Mouse (Mus musculus) lung, embryonic 14.5 days (tissue): ENCODE measurements at regions not wholly inside any gene's neighbourhood (a gene's known extent, or its start where the extent isn't known, plus 50 kb on each side); places are given as distances from the start of the nearest gene placed in this dataset.
A peak's percentile ranks its signal among the peaks of the same experiment; 100 is the strongest.

ENCODE experiments used
- ATAC-seq: fragments of 200-750 bp; cut with Nextera tagmentation; 2 replicates; pipeline ENCODE4 v1.8.0; 2017; ENCODE audit warnings: mild to moderate bottlenecking, moderate TSS enrichment, moderate library complexity; ENCODE audit not compliant: insufficient read depth
- DNase-seq: peaks from one replicate; pipeline ENCODE4 v3.0.0-alpha.2; 2015
- H3K27ac ChIP-seq: fragments of 300-500 bp; sonication (generic); 2 replicates; pipeline ENCODE4 v1.5.1; 2014; ENCODE audit warnings: low read depth, mild to moderate bottlenecking, moderate library complexity
- H3K27me3 ChIP-seq: fragments of 300-500 bp; sonication (generic); 2 replicates; pipeline ENCODE4 v1.6.1; 2014; ENCODE audit warnings: low read length, control low read depth; ENCODE audit not compliant: insufficient read depth
- H3K36me3 ChIP-seq: fragments of 300-500 bp; sonication (generic); 2 replicates; pipeline ENCODE4 v1.6.1; 2014; ENCODE audit warnings: control low read depth; ENCODE audit not compliant: insufficient read depth
- H3K4me1 ChIP-seq: fragments of 300-500 bp; sonication (generic); 2 replicates; pipeline ENCODE4 v1.6.1; 2014; ENCODE audit warnings: antibody characterized with exemption, control low read depth; ENCODE audit not compliant: insufficient read depth
- H3K4me2 ChIP-seq: fragments of 300-500 bp; sonication (generic); 2 replicates; pipeline ENCODE4 v1.6.1; 2014; ENCODE audit warnings: mild to moderate bottlenecking
- H3K4me3 ChIP-seq: fragments of 300-500 bp; sonication (generic); 2 replicates; pipeline ENCODE4 v1.5.1; 2014; ENCODE audit warnings: low read depth, low read length
- H3K9ac ChIP-seq: fragments of 300-500 bp; sonication (generic); 2 replicates; pipeline ENCODE4 v1.6.1; 2014
- H3K9me3 ChIP-seq: fragments of 300-500 bp; sonication (generic); 2 replicates; pipeline ENCODE4 v1.6.1; 2016; ENCODE audit warnings: low read depth, low read length, control low read depth
- CTCF ChIP-seq: IDR thresholded peaks from 2 replicates; pipeline ENCODE4 v1.5.1; 2016; ENCODE audit warnings: antibody characterized with exemption, low read depth
- WGBS: fragments of 180-500 bp; shearing (Covaris S2); extraction: QIAGEN DNeasy Blood & Tissue Kit; methylation state at CpG from one replicate; pipeline ENCODE4 v1.1.7; 2014; 5-methylcytosine and 5-hydroxymethylcytosine counted together

GRCm38 (mm10) chr4:142388476-142388875 lies 149.3 kb upstream of the Kazn start:
- WGBS, result 73% methylated on average over 6 of the region's 6 CpGs

GRCm38 (mm10) chr4:142381168-142381567 lies 142.0 kb upstream of the Kazn start:
- WGBS, result 74% methylated on average over 7 of the region's 7 CpGs
- no peak overlapping the region for H3K9ac ChIP-seq

More at GRCm38 (mm10) chr4:142388476-142388875, 149.3 kb upstream of the Kazn start:
- no peaks in the 10 kb centered on the region for H3K9me3 ChIP-seq
- H3K4me2 ChIP-seq, result no peak overlapping the region
- DNase-seq (no peak), ATAC-seq (no peak)
- peak; percentile 31; the same call in 1 of the 2 replicates for TF ChIP-seq CTCF
- no peak overlapping the region for H3K27ac ChIP-seq
- H3K4me1 ChIP-seq, result no peaks in the 10 kb centered on the region
- no peak overlapping the region for H3K4me3 ChIP-seq
- no peaks in the 10 kb centered on the region for H3K36me3 ChIP-seq
- H3K9ac ChIP-seq, result no peak overlapping the region
- H3K27me3 ChIP-seq, result no peaks in the 10 kb centered on the region

GRCm38 (mm10) chr4:142378452-142378851 lies 139.3 kb upstream of the Kazn start:
- Histone ChIP-seq H3K9ac (no peak overlapping the region), H3K4me2 (no peak overlapping the region), H3K27me3 (no peaks in the 10 kb centered on the region), H3K4me1 (no peaks in the 10 kb centered on the region), H3K4me3 (no peak overlapping the region), H3K36me3 (no peaks in the 10 kb centered on the region), H3K27ac (no peak overlapping the region), H3K9me3 (no peaks in the 10 kb centered on the region)
- WGBS, result 46% methylated on average over 9 of the region's 9 CpGs
- ATAC-seq (no peak), DNase-seq (no peak)
- TF ChIP-seq CTCF, result no peak

More at GRCm38 (mm10) chr4:142381168-142381567, 142.0 kb upstream of the Kazn start:
- no peak for ATAC-seq
- TF ChIP-seq CTCF, result no peak
- Histone ChIP-seq H3K36me3 (no peaks in the 10 kb centered on the region), H3K27me3 (no peaks in the 10 kb centered on the region), H3K4me2 (no peak overlapping the region), H3K4me3 (no peak overlapping the region), H3K4me1 (no peaks in the 10 kb centered on the region), H3K9me3 (no peaks in the 10 kb centered on the region), H3K27ac (no peak overlapping the region)
- DNase-seq, result no peak

- Histone ChIP-seq H3K36me3 (no peaks in the 10 kb centered on the region), H3K9me3 (no peaks in the 10 kb centered on the region), H3K9ac (no peak overlapping the region), H3K4me3 (no peak overlapping the region), H3K27me3 (no peaks in the 10 kb centered on the region), H3K4me2 (no peak overlapping the region), H3K27ac (no peak overlapping the region), H3K4me1 (no peaks in the 10 kb centered on the region)
- ATAC-seq (no peak), DNase-seq (no peak)
- TF ChIP-seq CTCF, result no peak
- WGBS, result 51% methylated on average over 3 of the region's 3 CpGs
Measured at GRCm38 (mm10) chr4:142367774-142368173, 128.6 kb upstream of the Kazn start.

- 53% methylated on average over 5 of the region's 5 CpGs for whole genome bisulfite sequencing
- Histone ChIP-seq H3K36me3 (no peaks in the 10 kb centered on the region), H3K9me3 (no peaks in the 10 kb centered on the region), H3K27ac (no peak overlapping the region), H3K4me1 (peaks cover 4% of the 10 kb centered on the region; the same call in 1 of the 2 replicates), H3K4me2 (no peak overlapping the region), H3K27me3 (no peaks in the 10 kb centered on the region), H3K4me3 (no peak overlapping the region), H3K9ac (no peak overlapping the region)
- ATAC-seq, result no peak
- TF ChIP-seq CTCF, result no peak
- DNase-seq, result no peak
Measured at GRCm38 (mm10) chr4:142362071-142362470, 122.9 kb upstream of the Kazn start.

- DNase-seq (peak; percentile 18), ATAC-seq (no peak)
- Histone ChIP-seq H3K4me3 (no peak overlapping the region), H3K4me2 (no peak overlapping the region), H3K9ac (no peak overlapping the region), H3K4me1 (peaks cover 4% of the 10 kb centered on the region; the same call in 1 of the 2 replicates), H3K27me3 (no peaks in the 10 kb centered on the region), H3K9me3 (no peaks in the 10 kb centered on the region), H3K27ac (no peak overlapping the region), H3K36me3 (no peaks in the 10 kb centered on the region)
- no peak for TF ChIP-seq CTCF
- 22% methylated on average over 13 of the region's 13 CpGs for WGBS
Measured at GRCm38 (mm10) chr4:142358866-142359265, 119.7 kb upstream of the Kazn start.

GRCm38 (mm10) chr4:142355387-142355786 lies 116.2 kb upstream of the Kazn start:
- Histone ChIP-seq H3K9me3 (no peaks in the 10 kb centered on the region), H3K36me3 (no peaks in the 10 kb centered on the region), H3K4me1 (peaks cover 4% of the 10 kb centered on the region; the same call in 1 of the 2 replicates), H3K4me3 (no peak overlapping the region), H3K4me2 (no peak overlapping the region), H3K27me3 (no peaks in the 10 kb centered on the region), H3K27ac (no peak overlapping the region), H3K9ac (no peak overlapping the region)
- TF ChIP-seq CTCF, result no peak
- DNase-seq (peak; percentile 21), ATAC-seq (no peak)
- WGBS, result 78% methylated on average over 8 of the region's 8 CpGs

- no peak for ATAC-seq
- no peak for DNase-seq
- 75% methylated on average over 7 of the region's 7 CpGs for WGBS
- TF ChIP-seq CTCF, result no peak
- Histone ChIP-seq H3K4me2 (no peak overlapping the region), H3K9ac (no peak overlapping the region), H3K9me3 (no peaks in the 10 kb centered on the region), H3K36me3 (no peaks in the 10 kb centered on the region), H3K27me3 (no peaks in the 10 kb centered on the region), H3K4me1 (no peaks in the 10 kb centered on the region), H3K27ac (no peak overlapping the region), H3K4me3 (no peak overlapping the region)
Measured at GRCm38 (mm10) chr4:142353526-142353925, 114.3 kb upstream of the Kazn start.
